Mouse (Mus musculus) hindbrain, embryonic 13.5 days (tissue): ENCODE measurements at regions not wholly inside any gene's neighbourhood (a gene's known extent, or its start where the extent isn't known, plus 50 kb on each side); places are given as distances from the start of the nearest gene placed in this dataset.

Source experiments
- ATAC-seq: fragments of 200-750 bp; cut with Nextera tagmentation; 2 replicates; pipeline ENCODE4 v1.8.0; 2017; ENCODE audit warnings: moderate TSS enrichment; ENCODE audit not compliant: low FRiP score
- H3K27ac ChIP-seq: fragments of 300-500 bp; sonication (generic); 2 replicates; pipeline ENCODE4 v1.5.1; 2015; ENCODE audit warnings: inconsistent platforms, mild to moderate bottlenecking, moderate library complexity
- H3K27me3 ChIP-seq: fragments of 300-500 bp; sonication (generic); 2 replicates; pipeline ENCODE4 v1.6.1; 2015; ENCODE audit warnings: mild to moderate bottlenecking, inconsistent platforms
- H3K36me3 ChIP-seq: fragments of 300-500 bp; sonication (generic); 2 replicates; pipeline ENCODE4 v1.6.1; 2015; ENCODE audit warnings: mild to moderate bottlenecking, inconsistent platforms
- H3K4me1 ChIP-seq: fragments of 300-500 bp; sonication (generic); replicated peaks from 2 replicates; pipeline ENCODE4 v1.6.1; 2015; ENCODE audit warnings: inconsistent platforms
- H3K4me2 ChIP-seq: fragments of 300-500 bp; sonication (generic); 2 replicates; pipeline ENCODE4 v1.6.1; 2015; ENCODE audit warnings: inconsistent platforms, mild to moderate bottlenecking, moderate library complexity
- H3K4me3 ChIP-seq: fragments of 300-500 bp; sonication (generic); 2 replicates; pipeline ENCODE4 v1.5.1; 2015; ENCODE audit warnings: mild to moderate bottlenecking, inconsistent platforms
- H3K9ac ChIP-seq: fragments of 300-500 bp; sonication (generic); 2 replicates; pipeline ENCODE4 v1.6.1; 2015; ENCODE audit warnings: mild to moderate bottlenecking, inconsistent platforms
- H3K9me3 ChIP-seq: fragments of 300-500 bp; sonication (generic); 2 replicates; pipeline ENCODE4 v1.6.1; 2016; ENCODE audit warnings: inconsistent platforms
- WGBS: fragments of 180-500 bp; shearing (Covaris S2); methylation state at CpG from one replicate; pipeline ENCODE4 v1.1.7; 2015; 5-methylcytosine and 5-hydroxymethylcytosine counted together

GRCm38 (mm10) chr8:64357092-64357491, 151.0 kb upstream of the Tll1 start:
- H3K4me1 ChIP-seq = no peaks in the 10 kb centered on the region
- no peaks in the 10 kb centered on the region for H3K27me3 ChIP-seq
- 89% methylated on average over 5 of the region's 5 CpGs for WGBS
- no peaks in the 10 kb centered on the region for H3K36me3 ChIP-seq
- ATAC-seq = no peak
- no peak overlapping the region for H3K4me3 ChIP-seq
- no peak overlapping the region for H3K27ac ChIP-seq
- no peaks in the 10 kb centered on the region for H3K9me3 ChIP-seq
- no peak overlapping the region for H3K9ac ChIP-seq
- H3K4me2 ChIP-seq = no peak overlapping the region

- H3K9ac ChIP-seq = no peak overlapping the region
- WGBS = 60% methylated on average over 3 of the region's 3 CpGs
- no peaks in the 10 kb centered on the region for H3K36me3 ChIP-seq
- no peaks in the 10 kb centered on the region for H3K27me3 ChIP-seq
- H3K4me3 ChIP-seq = no peak overlapping the region
- no peak overlapping the region for H3K27ac ChIP-seq
- ATAC-seq = no peak
- H3K4me2 ChIP-seq = no peak overlapping the region
- H3K4me1 ChIP-seq = no peaks in the 10 kb centered on the region
- no peaks in the 10 kb centered on the region for H3K9me3 ChIP-seq
These were observed 142.1 kb upstream of the Tll1 start for GRCm38 (mm10) chr8:64348082-64348646.

- 89% methylated on average over 2 of the region's 2 CpGs for WGBS
- Histone ChIP-seq H3K27me3 (no peaks in the 10 kb centered on the region), H3K27ac (no peak overlapping the region), H3K4me3 (no peak overlapping the region), H3K9me3 (no peaks in the 10 kb centered on the region), H3K4me2 (no peak overlapping the region), H3K9ac (no peak overlapping the region), H3K36me3 (no peaks in the 10 kb centered on the region), H3K4me1 (no peaks in the 10 kb centered on the region)
- no peak for ATAC-seq
These were observed 141.4 kb upstream of the Tll1 start for GRCm38 (mm10) chr8:64347490-64347889.

- Histone ChIP-seq H3K4me1 (no peaks in the 10 kb centered on the region), H3K27ac (no peak overlapping the region), H3K9ac (no peak overlapping the region), H3K27me3 (no peaks in the 10 kb centered on the region), H3K9me3 (no peaks in the 10 kb centered on the region), H3K36me3 (no peaks in the 10 kb centered on the region), H3K4me2 (no peak overlapping the region), H3K4me3 (no peak overlapping the region)
- ATAC-seq = no peak
- 80% methylated on average over 5 of the region's 5 CpGs for WGBS
These were observed 140.4 kb upstream of the Tll1 start for GRCm38 (mm10) chr8:64346428-64346827.

- H3K4me2 ChIP-seq = no peak overlapping the region
- H3K4me3 ChIP-seq = no peak overlapping the region
- 96% methylated on average over 1 of the region's 1 CpGs for WGBS
- no peak overlapping the region for H3K27ac ChIP-seq
- no peaks in the 10 kb centered on the region for H3K9me3 ChIP-seq
- H3K9ac ChIP-seq = no peak overlapping the region
- H3K27me3 ChIP-seq = no peaks in the 10 kb centered on the region
- H3K4me1 ChIP-seq = no peaks in the 10 kb centered on the region
- no peak for ATAC-seq
- no peaks in the 10 kb centered on the region for H3K36me3 ChIP-seq
These were observed 138.9 kb upstream of the Tll1 start for GRCm38 (mm10) chr8:64344933-64345332.

- no peak overlapping the region for H3K9ac ChIP-seq
- no peak overlapping the region for H3K4me3 ChIP-seq
- no peaks in the 10 kb centered on the region for H3K9me3 ChIP-seq
- H3K4me2 ChIP-seq = no peak overlapping the region
- no peaks in the 10 kb centered on the region for H3K36me3 ChIP-seq
- no peaks in the 10 kb centered on the region for H3K4me1 ChIP-seq
- no peak for ATAC-seq
- WGBS = 84% methylated on average over 7 of the region's 7 CpGs
- H3K27me3 ChIP-seq = no peaks in the 10 kb centered on the region
- no peak overlapping the region for H3K27ac ChIP-seq
These were observed 137.5 kb upstream of the Tll1 start for GRCm38 (mm10) chr8:64343600-64343999.

GRCm38 (mm10) chr8:64342397-64342796, 136.3 kb upstream of the Tll1 start:
- ATAC-seq = no peak
- no peak overlapping the region for H3K4me2 ChIP-seq
- no peak overlapping the region for H3K4me3 ChIP-seq
- no peaks in the 10 kb centered on the region for H3K36me3 ChIP-seq
- H3K9me3 ChIP-seq = no peaks in the 10 kb centered on the region
- H3K27ac ChIP-seq = no peak overlapping the region
- no peaks in the 10 kb centered on the region for H3K27me3 ChIP-seq
- no peaks in the 10 kb centered on the region for H3K4me1 ChIP-seq
- no peak overlapping the region for H3K9ac ChIP-seq

- H3K36me3 ChIP-seq = no peaks in the 10 kb centered on the region
- H3K4me2 ChIP-seq = no peak overlapping the region
- H3K9me3 ChIP-seq = no peaks in the 10 kb centered on the region
- H3K27me3 ChIP-seq = no peaks in the 10 kb centered on the region
- no peak overlapping the region for H3K27ac ChIP-seq
- H3K4me1 ChIP-seq = no peaks in the 10 kb centered on the region
- no peak overlapping the region for H3K4me3 ChIP-seq
- H3K9ac ChIP-seq = no peak overlapping the region
- no peak for ATAC-seq
- 83% methylated on average over 7 of the region's 7 CpGs for WGBS
These were observed 131.3 kb upstream of the Tll1 start for GRCm38 (mm10) chr8:64337356-64337755.

GRCm38 (mm10) chr8:64336546-64336945, 130.5 kb upstream of the Tll1 start:
- Histone ChIP-seq H3K4me1 (no peaks in the 10 kb centered on the region), H3K36me3 (no peaks in the 10 kb centered on the region), H3K27me3 (no peaks in the 10 kb centered on the region), H3K4me3 (no peak overlapping the region), H3K9me3 (no peaks in the 10 kb centered on the region), H3K9ac (no peak overlapping the region), H3K27ac (no peak overlapping the region), H3K4me2 (no peak overlapping the region)
- ATAC-seq = no peak

GRCm38 (mm10) chr8:64335495-64335894, 129.4 kb upstream of the Tll1 start:
- H3K9me3 ChIP-seq = no peaks in the 10 kb centered on the region
- no peaks in the 10 kb centered on the region for H3K27me3 ChIP-seq
- H3K9ac ChIP-seq = no peak overlapping the region
- H3K27ac ChIP-seq = no peak overlapping the region
- no peak overlapping the region for H3K4me2 ChIP-seq
- no peaks in the 10 kb centered on the region for H3K36me3 ChIP-seq
- WGBS = 58% methylated on average over 5 of the region's 5 CpGs
- no peaks in the 10 kb centered on the region for H3K4me1 ChIP-seq
- H3K4me3 ChIP-seq = no peak overlapping the region
- ATAC-seq = no peak

GRCm38 (mm10) chr8:64323985-64324384, 117.9 kb upstream of the Tll1 start:
- no peak overlapping the region for H3K4me3 ChIP-seq
- no peaks in the 10 kb centered on the region for H3K36me3 ChIP-seq
- WGBS = 89% methylated on average over 2 of the region's 2 CpGs
- no peak overlapping the region for H3K9ac ChIP-seq
- H3K9me3 ChIP-seq = no peaks in the 10 kb centered on the region
- H3K4me1 ChIP-seq = peaks cover under 1% of the 10 kb centered on the region; the same call in 1 of the 2 replicates
- no peak overlapping the region for H3K27ac ChIP-seq
- ATAC-seq = no peak
- no peak overlapping the region for H3K4me2 ChIP-seq
- no peaks in the 10 kb centered on the region for H3K27me3 ChIP-seq

- Histone ChIP-seq H3K36me3 (no peaks in the 10 kb centered on the region), H3K4me3 (no peak overlapping the region), H3K27ac (no peak overlapping the region), H3K4me1 (peaks cover 6% of the 10 kb centered on the region; the same call in 1 of the 2 replicates), H3K27me3 (no peaks in the 10 kb centered on the region), H3K9me3 (no peaks in the 10 kb centered on the region), H3K9ac (no peak overlapping the region), H3K4me2 (no peak overlapping the region)
- no peak for ATAC-seq
- WGBS = 90% methylated on average over 4 of the region's 4 CpGs
These were observed 114.3 kb upstream of the Tll1 start for GRCm38 (mm10) chr8:64320343-64320742.

GRCm38 (mm10) chr8:64319220-64319820, 113.2 kb upstream of the Tll1 start:
- Histone ChIP-seq H3K9me3 (no peaks in the 10 kb centered on the region), H3K4me1 (peaks cover 6% of the 10 kb centered on the region; the same call in 1 of the 2 replicates), H3K27ac (no peak overlapping the region), H3K4me2 (no peak overlapping the region), H3K36me3 (no peaks in the 10 kb centered on the region), H3K27me3 (no peaks in the 10 kb centered on the region), H3K9ac (no peak overlapping the region), H3K4me3 (no peak overlapping the region)
- ATAC-seq = no peak
- 71% methylated on average over 6 of the region's 6 CpGs for WGBS
